Mouse (Mus musculus): ENCODE results near the gene Rnase2a.
A peak's percentile ranks its signal among the peaks of the same experiment; 100 is the strongest.
"Not testable (repeated sequence)": the region's sequence is repeated elsewhere in the genome, so short reads cannot be mapped to it uniquely, and the experiment has no call there.

The Rnase2a gene

GRCm38 (mm10) chr14:51256041-51256440 lies at the start of gene Rnase2a:
TSS of gene Rnase2a (minus strand) at chr14:51256112.
- no peak for DNase-seq (ENCODE audit: low spot score in 2 of 2)

DNA sequence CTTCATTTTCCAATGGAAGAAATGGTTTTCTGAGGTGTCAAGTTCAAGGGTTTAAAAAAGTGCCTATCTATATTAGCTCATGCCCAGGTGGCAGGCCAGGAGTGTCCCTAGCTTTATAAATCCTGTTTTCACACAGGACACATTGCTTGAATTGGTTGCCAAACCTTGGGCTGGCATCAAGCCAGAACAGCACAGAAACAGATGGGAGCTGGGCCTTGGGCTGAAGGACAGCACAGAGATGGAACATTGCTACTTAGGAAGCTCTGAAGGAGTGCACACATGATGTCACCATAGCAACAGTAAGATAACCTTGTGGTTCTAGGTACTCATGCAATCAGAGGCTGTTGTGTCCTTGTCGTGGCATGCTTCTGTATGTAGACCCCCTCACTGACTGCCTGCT lies 35.6 kb upstream of the Rnase2a start:
- peak in 1 of 2 experiments; percentile 35 for DNase-seq (ENCODE audit: low spot score in 2 of 2)

DNA sequence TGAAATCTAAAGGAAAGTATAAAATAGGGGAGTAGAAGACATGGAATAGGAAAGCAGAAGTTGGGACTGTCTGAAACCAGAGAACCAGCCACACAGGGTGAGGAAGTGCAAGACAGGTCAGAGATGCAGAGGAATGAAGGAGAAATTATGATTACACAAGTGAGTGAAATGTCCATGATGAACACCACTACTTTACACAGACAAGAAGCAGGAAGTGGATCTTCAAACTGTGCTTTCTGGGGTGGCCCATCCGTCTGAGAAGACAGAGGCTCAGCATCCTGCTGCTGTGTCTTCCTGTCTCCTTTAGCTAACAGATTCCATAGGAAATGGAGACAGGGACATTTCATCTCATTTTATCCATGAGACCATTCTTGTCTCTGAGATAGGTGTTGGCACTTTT lies 22.6 kb upstream of the Rnase2a start:
- not testable (repeated sequence) for DNase-seq (ENCODE audit: low spot score in 2 of 2)

GRCm38 (mm10) chr14:51268677-51269076 lies 12.8 kb upstream of the Rnase2a start:
- DNase-seq (ENCODE audit: low spot score in 2 of 2): no peak

- peak; percentile 6 to 76 for DNase-seq (ENCODE audit: low spot score in 2 of 2)
These were observed 10.2 kb upstream of the Rnase2a start for GRCm38 (mm10) chr14:51266113-51266512.

GRCm38 (mm10) chr14:51265667-51266066 lies 9.8 kb upstream of the Rnase2a start:
- DNase-seq (ENCODE audit: low spot score in 2 of 2): no peak

DNA sequence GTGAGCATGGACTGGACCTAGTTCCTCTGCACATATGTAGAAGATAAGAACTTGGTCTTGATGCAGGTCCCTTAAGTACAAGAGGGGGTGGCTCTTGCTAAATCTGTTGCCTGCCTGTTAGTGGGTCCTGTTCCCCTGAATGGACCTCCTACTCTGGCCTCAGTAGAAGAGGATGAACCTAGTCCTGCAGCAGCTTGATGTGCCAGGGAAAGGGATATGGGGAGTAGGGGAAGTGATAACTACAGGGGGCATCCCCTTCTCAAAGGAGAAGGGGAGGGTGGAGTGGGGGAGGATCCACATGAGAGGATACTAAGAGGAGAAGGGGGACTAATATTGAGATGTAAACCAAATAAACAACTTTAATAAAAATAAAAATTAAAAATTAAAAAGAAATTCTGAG lies 6.5 kb upstream of the Rnase2a start:
- DNase-seq (ENCODE audit: low spot score in 2 of 2): no peak

- DNase-seq (ENCODE audit: low spot score in 2 of 2): no peak
These were observed 3.8 kb upstream of the Rnase2a start for GRCm38 (mm10) chr14:51259741-51260140.

- DNase-seq (ENCODE audit: low spot score in 2 of 2): no peak
These were observed 2.3 kb downstream of the Rnase2a start for GRCm38 (mm10) chr14:51253569-51253968.

- DNase-seq (ENCODE audit: low spot score in 2 of 2): not testable (repeated sequence)
These were observed 3.7 kb downstream of the Rnase2a start for GRCm38 (mm10) chr14:51252206-51252605.

DNA sequence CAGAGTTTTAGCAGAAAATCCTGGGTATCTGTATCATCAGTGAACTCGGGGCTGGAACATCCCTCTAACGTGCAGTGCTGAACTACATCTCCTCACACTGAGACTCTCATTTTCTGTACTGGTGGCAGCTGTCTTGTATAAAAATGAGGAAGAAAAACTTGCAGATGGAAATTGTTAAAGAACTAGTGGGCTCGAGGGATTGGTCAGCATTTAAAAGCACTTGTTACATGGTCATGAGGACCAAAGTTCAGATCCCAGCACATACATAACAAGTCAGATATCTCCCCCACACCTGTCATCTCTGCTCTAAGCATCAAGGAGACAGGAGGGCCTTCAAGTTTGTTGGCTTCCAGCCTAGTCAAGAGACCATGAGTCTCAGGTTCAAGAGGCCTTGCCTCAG lies 5.6 kb downstream of the Rnase2a start:
- DNase-seq (ENCODE audit: low spot score in 2 of 2): no peak

DNA sequence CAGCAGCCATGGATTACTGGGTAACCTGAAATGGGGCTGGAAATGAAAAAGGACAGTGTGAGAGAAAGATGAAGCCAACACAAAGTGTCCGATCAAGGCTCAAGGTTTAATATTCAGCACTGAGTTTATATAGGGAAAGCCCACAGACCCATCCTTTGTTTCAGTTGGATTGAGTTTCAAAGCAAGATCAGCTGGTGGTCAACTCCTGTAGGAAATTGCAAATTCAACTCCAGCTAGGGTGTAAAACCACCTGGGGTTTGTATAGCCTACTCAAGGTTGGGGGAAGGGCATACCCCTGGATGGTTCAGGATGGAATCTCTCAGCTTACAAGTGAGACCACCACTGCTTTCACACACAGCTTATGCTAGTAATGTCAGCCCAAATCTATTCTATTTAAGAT lies 8.2 kb downstream of the Rnase2a start:
- no peak for DNase-seq (ENCODE audit: low spot score in 2 of 2)

- peak; percentile 1 to 49 for DNase-seq (ENCODE audit: low spot score in 2 of 2)
These were observed 15.0 kb downstream of the Rnase2a start for GRCm38 (mm10) chr14:51240899-51241298.

GRCm38 (mm10) chr14:51237488-51237887 lies 18.4 kb downstream of the Rnase2a start:
- DNase-seq (ENCODE audit: low spot score in 2 of 2): not testable (repeated sequence)

DNA sequence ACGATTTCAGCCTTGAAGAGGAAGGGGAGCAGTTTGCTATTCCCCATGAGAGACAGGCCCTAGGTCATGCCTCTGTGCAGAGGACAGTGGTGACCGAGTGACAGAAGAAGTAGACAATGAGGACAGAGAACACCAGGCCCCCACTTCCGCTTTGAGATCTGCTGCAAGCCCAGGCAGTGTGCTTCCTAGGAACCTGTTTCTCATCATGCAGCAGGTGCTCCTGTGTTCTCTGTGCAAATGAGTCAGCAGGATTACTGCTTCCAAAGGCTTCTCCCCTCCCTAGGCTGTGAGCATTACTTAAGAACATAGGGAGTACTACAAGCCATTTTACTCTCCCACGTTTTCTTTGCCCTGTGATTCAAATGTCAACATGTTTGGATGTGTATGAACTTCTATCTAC lies 26.3 kb downstream of the Rnase2a start:
- not testable (repeated sequence) for DNase-seq (ENCODE audit: low spot score in 2 of 2)

DNA sequence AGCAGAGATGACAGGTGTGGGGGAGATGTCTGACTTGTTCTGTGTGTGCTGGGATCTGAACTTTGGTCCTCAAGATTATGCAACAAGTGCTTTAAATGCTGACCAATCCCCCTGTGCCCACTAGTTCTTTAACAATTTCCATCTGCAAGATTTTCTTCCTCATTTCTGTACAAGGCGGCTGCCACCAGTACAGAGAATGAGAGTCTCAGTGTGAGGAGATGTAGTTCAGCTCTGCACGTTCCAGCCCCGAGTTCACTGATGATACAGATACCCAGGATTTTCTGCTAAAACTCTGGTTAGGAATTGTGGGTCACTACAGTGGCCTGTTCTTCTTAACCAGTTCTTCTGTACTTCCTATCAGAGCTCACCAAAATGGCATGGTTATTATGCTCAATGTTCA lies 35.8 kb downstream of the Rnase2a start:
- DNase-seq (ENCODE audit: low spot score in 2 of 2): not testable (repeated sequence)

Data from left cerebral cortex, adult 9 months (tissue).